Mouse (Mus musculus) G1E (cell line): ENCODE results near the gene Fstl4.

Experiments
- CTCF ChIP-seq: IDR thresholded peaks from 2 replicates; pipeline ENCODE4 v1.5.1; 2012; ENCODE audit warnings: low read depth, low read length, inconsistent platforms, mixed read lengths
- GATA1 ChIP-seq: IDR thresholded peaks from 2 replicates; pipeline ENCODE4 v1.6.1; 2012; ENCODE audit warnings: borderline replicate concordance, low read length, inconsistent platforms, mixed read lengths
- GATA2 ChIP-seq: IDR thresholded peaks from 2 replicates; pipeline ENCODE4 v1.6.1; 2012; ENCODE audit warnings: low read depth, low read length, inconsistent platforms, borderline replicate concordance
- POLR2AphosphoS5 ChIP-seq: IDR thresholded peaks from 2 replicates; pipeline ENCODE4 v1.6.1; 2012; ENCODE audit warnings: low read depth, low read length, inconsistent platforms; ENCODE audit not compliant: insufficient replicate concordance
- TAL1 ChIP-seq: conservative IDR thresholded peaks from 2 replicates; pipeline ENCODE4 v1.6.1; 2012; ENCODE audit warnings: low read depth, low read length, inconsistent platforms, mixed read lengths

- TF ChIP-seq CTCF, result no peak
- no peak for TF ChIP-seq POLR2AphosphoS5
- TF ChIP-seq GATA1, result no peak
- TF ChIP-seq TAL1, result no peak
- no peak for TF ChIP-seq GATA2
Measured at GRCm38 (mm10) chr11:52773073-52773472, 8.6 kb downstream of the Fstl4 start.
